Mouse (Mus musculus) G1E (cell line): ENCODE results near the gene Btbd9. TPM values are rescaled to one million over a fixed set of nuclear protein-coding genes. Genes with fewer than 3 reads are reported as not detected.

Source experiments
- ATAC-seq: 2 replicates; pipeline ENCODE4 v1.8.0; 2016; ENCODE audit warnings: mild to moderate bottlenecking; ENCODE audit not compliant: insufficient number of reproducible peaks, poor library complexity, low FRiP score, severe bottlenecking; ENCODE audit errors: extremely low read depth
- DNase-seq: peaks from one replicate; pipeline ENCODE4 v3.0.0; 2012; ENCODE audit warnings: low spot score
- H3K27me3 ChIP-seq: 2 replicates; pipeline ENCODE4 v1.6.1; 2012; ENCODE audit warnings: mild to moderate bottlenecking, low read length, inconsistent platforms; ENCODE audit not compliant: insufficient read depth
- H3K36me3 ChIP-seq: replicated peaks from 2 replicates; pipeline ENCODE3; 2012; ENCODE audit warnings: mild to moderate bottlenecking, inconsistent platforms
- H3K4me1 ChIP-seq: 2 replicates; pipeline ENCODE4 v1.6.1; 2012; ENCODE audit warnings: low read depth, low read length, inconsistent platforms, mixed read lengths; ENCODE audit not compliant: insufficient read depth
- H3K4me3 ChIP-seq: 2 replicates; pipeline ENCODE4 v1.5.1; 2012; ENCODE audit warnings: low read depth, mild to moderate bottlenecking, inconsistent platforms, low read length, moderate library complexity, mixed read lengths
- H3K9me3 ChIP-seq: replicated peaks from 2 replicates; pipeline ENCODE4 v1.6.1; 2012; ENCODE audit warnings: inconsistent platforms
- CTCF ChIP-seq: IDR thresholded peaks from 2 replicates; pipeline ENCODE4 v1.5.1; 2012; ENCODE audit warnings: low read depth, low read length, inconsistent platforms, mixed read lengths
- GATA1 ChIP-seq: IDR thresholded peaks from 2 replicates; pipeline ENCODE4 v1.6.1; 2012; ENCODE audit warnings: borderline replicate concordance, low read length, inconsistent platforms, mixed read lengths
- GATA2 ChIP-seq: IDR thresholded peaks from 2 replicates; pipeline ENCODE4 v1.6.1; 2012; ENCODE audit warnings: low read depth, low read length, inconsistent platforms, borderline replicate concordance
- POLR2AphosphoS5 ChIP-seq: IDR thresholded peaks from 2 replicates; pipeline ENCODE4 v1.6.1; 2012; ENCODE audit warnings: low read depth, low read length, inconsistent platforms; ENCODE audit not compliant: insufficient replicate concordance
- TAL1 ChIP-seq: conservative IDR thresholded peaks from 2 replicates; pipeline ENCODE4 v1.6.1; 2012; ENCODE audit warnings: low read depth, low read length, inconsistent platforms, mixed read lengths
- polyA plus RNA-seq: library from polyadenylated mRNA; stranded (reverse); fragments of >175 nt; gene quantifications from 2 replicates; pipeline ENCODE4 v1.2.3, GENCODE M21; 2012
- total RNA-seq, 2 experiments: library from RNA; stranded (forward) in 1 of 2; stranded (reverse) in 1 of 2; fragments of 200-1000 nt in 1 of 2; fragments of >200 nt in 1 of 2; fragmentation: Nextera tagmentation in 1 of 2; gene quantifications; 2 replicates each; pipeline ENCODE4 v1.2.3; 2014 to 2017

Gene Btbd9
- total and polyA plus RNA-seq, 3 experiments, result 33.6 to 68.4 (median 57.5) TPM

DNA sequence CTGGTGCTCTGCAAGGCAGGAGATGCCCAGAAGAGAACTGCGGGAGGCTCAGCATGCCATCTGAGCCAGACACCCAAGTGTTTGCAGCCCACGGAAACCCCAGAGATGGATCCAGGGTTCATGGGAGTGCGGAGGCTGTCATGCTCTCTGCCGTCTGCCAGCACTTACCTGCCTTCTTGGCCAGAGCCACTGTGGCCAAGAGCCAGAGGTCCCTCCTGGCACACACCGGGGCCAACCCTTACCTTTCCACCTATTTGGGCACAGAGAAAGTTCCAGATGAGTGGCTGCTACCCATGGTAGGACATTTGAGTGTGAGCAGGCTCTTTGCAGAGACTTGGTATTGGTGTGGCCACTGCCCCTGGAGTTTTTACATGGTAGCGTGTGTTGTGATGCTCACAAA, 365.4 kb downstream of the Btbd9 start:
- ATAC-seq (no peak), DNase-seq (no peak)
- H3K36me3 ChIP-seq, result peaks cover 76% of the 10 kb centered on the region
- H3K4me3 ChIP-seq, result no peak overlapping the region
- no peak for TF ChIP-seq POLR2AphosphoS5
- H3K9me3 ChIP-seq, result no peaks in the 10 kb centered on the region
- no peaks in the 10 kb centered on the region for H3K27me3 ChIP-seq
- no peaks in the 10 kb centered on the region for H3K4me1 ChIP-seq

DNA sequence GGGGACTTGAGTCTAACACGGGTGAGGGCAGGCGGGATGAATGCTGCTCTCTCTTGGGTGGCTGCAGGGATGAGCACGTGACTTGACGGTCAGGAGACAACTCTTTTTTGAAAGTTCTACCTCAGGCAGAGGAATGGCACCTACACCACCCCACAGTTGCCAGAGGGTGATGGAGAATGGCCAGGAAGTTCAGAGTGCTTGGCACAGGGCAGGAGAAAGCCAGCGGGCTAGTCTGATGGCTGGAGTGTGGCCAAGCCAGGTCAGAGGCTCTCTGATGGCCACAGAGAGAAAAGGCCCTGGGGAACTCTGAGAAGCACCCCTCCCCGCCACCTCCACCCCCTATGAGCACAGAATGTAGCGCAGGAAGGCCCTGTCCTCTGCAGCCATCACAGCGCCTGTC, 366.0 kb downstream of the Btbd9 start:
- no peak overlapping the region for H3K4me3 ChIP-seq
- TF ChIP-seq CTCF, result no peak
- no peak for TF ChIP-seq GATA1
- no peak for TF ChIP-seq POLR2AphosphoS5
- no peak for TF ChIP-seq TAL1
- TF ChIP-seq GATA2, result no peak
- no peaks in the 10 kb centered on the region for H3K27me3 ChIP-seq
- no peak for DNase-seq
- no peak for ATAC-seq
- H3K4me1 ChIP-seq, result no peaks in the 10 kb centered on the region
- no peaks in the 10 kb centered on the region for H3K9me3 ChIP-seq
- H3K36me3 ChIP-seq, result peaks cover 80% of the 10 kb centered on the region

DNA sequence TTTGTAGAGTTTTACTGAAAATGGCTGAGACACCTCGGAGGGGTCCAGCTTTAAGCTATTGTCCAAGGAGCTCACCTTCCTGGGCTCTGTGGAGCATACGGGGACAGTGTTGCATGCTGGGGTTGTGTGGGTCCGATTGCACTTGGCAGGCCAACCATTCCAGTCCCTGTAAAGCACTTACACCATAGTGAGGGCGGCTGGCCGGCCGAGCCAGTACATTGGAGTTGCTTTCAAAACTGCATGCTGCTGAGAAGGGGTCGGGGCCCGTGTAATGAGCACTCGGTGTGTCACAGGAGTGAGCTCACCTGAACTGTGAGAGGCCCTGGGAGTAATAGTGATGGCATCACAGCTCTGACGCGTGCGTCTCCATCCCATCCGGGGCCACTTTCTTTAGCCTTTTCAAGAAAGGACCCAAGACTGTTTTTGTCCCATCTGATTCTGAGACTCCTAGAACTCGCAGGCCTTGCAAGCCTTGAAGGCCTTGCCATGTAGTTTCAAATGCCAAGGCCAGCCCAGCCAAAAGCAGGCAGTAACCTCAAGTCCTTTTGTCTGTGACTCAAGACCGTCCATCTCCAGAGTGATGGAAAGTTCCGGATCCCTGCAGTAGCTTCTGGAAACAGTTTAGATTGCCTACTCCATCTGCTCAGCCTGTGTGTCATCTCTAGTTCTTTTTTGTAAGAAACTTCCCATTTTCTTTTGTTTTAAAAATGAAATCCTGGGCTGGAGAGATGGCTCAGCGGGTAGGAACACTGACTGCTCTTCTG, 371.0 kb downstream of the Btbd9 start:
- peaks cover 87% of the 10 kb centered on the region for H3K36me3 ChIP-seq
- H3K27me3 ChIP-seq, result no peaks in the 10 kb centered on the region
- no peaks in the 10 kb centered on the region for H3K9me3 ChIP-seq
- TF ChIP-seq CTCF, result no peak
- no peak for TF ChIP-seq POLR2AphosphoS5
- no peak for TF ChIP-seq TAL1
- TF ChIP-seq GATA2, result no peak
- no peak for TF ChIP-seq GATA1
- no peak for DNase-seq
- H3K4me3 ChIP-seq, result no peak overlapping the region
- H3K4me1 ChIP-seq, result no peaks in the 10 kb centered on the region
- no peak for ATAC-seq

DNA sequence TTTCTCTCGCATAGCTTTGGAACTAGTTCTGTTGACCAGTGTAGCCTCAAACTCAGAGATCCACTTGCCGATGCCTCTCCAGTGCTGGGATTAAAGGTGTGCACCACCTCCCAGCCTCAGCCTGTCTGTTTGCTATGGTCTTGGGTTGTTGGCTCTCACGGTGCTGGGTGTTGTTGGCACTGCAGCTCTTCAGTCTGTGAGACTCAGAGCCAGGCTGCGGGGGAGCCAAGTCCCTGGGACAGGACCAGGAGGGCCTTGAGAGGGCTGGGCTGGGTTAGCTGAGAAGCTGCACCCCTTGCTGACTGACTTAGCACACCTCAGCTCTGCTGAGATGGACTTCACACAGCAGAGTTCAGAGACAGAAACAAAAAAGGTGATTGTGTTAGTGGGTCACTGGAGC, 376.0 kb downstream of the Btbd9 start:
- TF ChIP-seq CTCF (no peak), POLR2AphosphoS5 (no peak), GATA1 (no peak), GATA2 (no peak), TAL1 (no peak)
- Histone ChIP-seq H3K4me1 (no peaks in the 10 kb centered on the region; the same call in 1 of the 2 replicates), H3K27me3 (no peaks in the 10 kb centered on the region), H3K9me3 (no peaks in the 10 kb centered on the region), H3K36me3 (peaks cover 90% of the 10 kb centered on the region), H3K4me3 (no peak overlapping the region)
- DNase-seq (no peak), ATAC-seq (no peak)

DNA sequence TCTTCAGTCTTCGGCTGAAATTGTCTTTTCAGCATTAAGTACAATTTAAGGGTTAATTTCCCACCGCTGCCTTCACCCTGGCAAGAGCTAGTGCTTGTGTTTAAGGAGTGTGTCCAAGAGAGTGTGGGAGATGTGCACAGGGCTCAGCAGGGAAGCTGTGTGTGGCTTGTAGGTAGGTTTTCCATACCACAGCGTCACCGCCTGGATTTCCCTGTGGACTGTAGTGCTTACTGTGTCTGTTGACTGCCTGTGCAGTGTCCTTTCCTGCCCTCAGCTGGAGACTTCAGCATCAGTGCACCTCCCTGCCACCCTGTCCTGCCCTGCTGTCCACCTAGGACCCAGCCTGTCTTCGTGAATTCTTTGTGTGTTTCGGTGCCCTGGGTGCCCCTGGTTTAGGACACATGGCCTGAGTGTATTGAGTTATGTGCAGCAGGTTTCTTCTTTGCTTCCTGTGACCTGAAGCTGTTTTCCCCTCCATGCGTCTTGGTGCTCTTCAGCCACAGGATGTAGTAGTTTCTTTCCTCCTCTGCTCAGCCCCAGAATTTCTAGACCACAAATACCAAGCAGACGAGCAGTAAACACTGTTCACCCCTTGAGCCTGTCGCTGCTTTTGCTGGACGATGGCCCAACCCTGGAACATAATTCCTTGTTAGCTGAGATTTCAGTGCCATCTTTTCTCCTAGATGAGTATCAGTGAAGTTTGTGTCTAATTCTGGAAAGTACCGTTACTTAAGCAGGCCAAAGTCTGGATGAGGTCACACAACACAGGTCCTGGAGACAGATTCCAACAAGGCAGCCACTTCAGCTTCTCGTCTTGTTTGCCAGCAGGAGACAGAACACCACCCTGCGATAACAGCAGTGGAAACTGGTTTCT, 376.7 kb downstream of the Btbd9 start:
- Histone ChIP-seq H3K9me3 (no peaks in the 10 kb centered on the region), H3K36me3 (peaks cover 90% of the 10 kb centered on the region), H3K27me3 (no peaks in the 10 kb centered on the region), H3K4me3 (no peak overlapping the region), H3K4me1 (no peaks in the 10 kb centered on the region; the same call in 1 of the 2 replicates)
- TF ChIP-seq TAL1, result no peak
- no peak for TF ChIP-seq CTCF
- no peak for TF ChIP-seq POLR2AphosphoS5
- TF ChIP-seq GATA1, result no peak
- TF ChIP-seq GATA2, result no peak
- DNase-seq, result no peak
- no peak for ATAC-seq

DNA sequence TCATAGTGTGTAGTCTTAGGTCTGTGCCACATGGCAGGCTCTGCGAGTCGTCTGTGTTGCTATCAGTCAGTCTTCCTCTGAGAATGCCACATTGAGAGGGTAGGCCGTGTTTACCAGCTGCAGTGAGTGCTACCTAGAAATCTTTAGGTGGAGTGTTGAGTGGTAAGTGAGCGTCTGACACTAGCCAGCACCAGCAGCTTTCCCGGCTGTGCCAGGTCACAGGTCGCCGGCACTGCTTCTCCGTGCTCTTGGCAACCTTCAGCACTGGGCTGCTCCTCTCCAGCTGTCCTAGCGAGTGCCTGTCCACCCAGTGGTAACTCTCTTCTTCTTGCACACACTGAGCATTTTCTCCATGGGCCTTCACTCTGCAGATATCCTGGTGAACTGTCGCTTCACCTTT, 377.9 kb downstream of the Btbd9 start:
- Histone ChIP-seq H3K4me1 (no peaks in the 10 kb centered on the region; the same call in 1 of the 2 replicates), H3K36me3 (peaks cover 93% of the 10 kb centered on the region), H3K9me3 (no peaks in the 10 kb centered on the region), H3K27me3 (no peaks in the 10 kb centered on the region), H3K4me3 (no peak overlapping the region)
- TF ChIP-seq TAL1 (no peak), CTCF (no peak), GATA1 (no peak), GATA2 (no peak), POLR2AphosphoS5 (no peak)
- DNase-seq (no peak), ATAC-seq (no peak)
